Mouse (Mus musculus) bone marrow macrophage, adult 2 months (primary cell): Measurements from ENCODE around the gene Alpl. TPM values are rescaled to one million over a fixed set of nuclear protein-coding genes. Genes with fewer than 3 reads are reported as not detected.

ENCODE experiments used
- H3K27ac ChIP-seq: 2 replicates; pipeline ENCODE4 v1.5.1; 2012; ENCODE audit warnings: low read depth, low read length; ENCODE audit not compliant: insufficient read depth
- H3K4me1 ChIP-seq: 2 replicates; pipeline ENCODE4 v1.6.1; 2012; ENCODE audit warnings: low read length; ENCODE audit not compliant: control insufficient read depth, insufficient read depth
- H3K4me3 ChIP-seq: 2 replicates; pipeline ENCODE4 v1.5.1; 2012; ENCODE audit warnings: mild to moderate bottlenecking, low read length, moderate library complexity; ENCODE audit not compliant: insufficient read depth
- CTCF ChIP-seq: IDR thresholded peaks from 2 replicates; pipeline ENCODE4 v1.5.1; 2012; ENCODE audit warnings: low read depth, mild to moderate bottlenecking, low read length, moderate library complexity
- POLR2A ChIP-seq: IDR thresholded peaks from 2 replicates; pipeline ENCODE4 v1.6.1; 2012; ENCODE audit warnings: mild to moderate bottlenecking, low read depth, low read length, borderline replicate concordance
- polyA plus RNA-seq: library from polyadenylated mRNA; stranded (reverse); fragments of >200 nt; gene quantifications from 2 replicates; pipeline ENCODE4 v1.2.4, GENCODE M21; 2012; ENCODE audit not compliant: missing spikeins, insufficient read depth, insufficient read length

Gene Alpl
- polyA plus RNA-seq, 1 experiment, result 0.21 TPM

DNA sequence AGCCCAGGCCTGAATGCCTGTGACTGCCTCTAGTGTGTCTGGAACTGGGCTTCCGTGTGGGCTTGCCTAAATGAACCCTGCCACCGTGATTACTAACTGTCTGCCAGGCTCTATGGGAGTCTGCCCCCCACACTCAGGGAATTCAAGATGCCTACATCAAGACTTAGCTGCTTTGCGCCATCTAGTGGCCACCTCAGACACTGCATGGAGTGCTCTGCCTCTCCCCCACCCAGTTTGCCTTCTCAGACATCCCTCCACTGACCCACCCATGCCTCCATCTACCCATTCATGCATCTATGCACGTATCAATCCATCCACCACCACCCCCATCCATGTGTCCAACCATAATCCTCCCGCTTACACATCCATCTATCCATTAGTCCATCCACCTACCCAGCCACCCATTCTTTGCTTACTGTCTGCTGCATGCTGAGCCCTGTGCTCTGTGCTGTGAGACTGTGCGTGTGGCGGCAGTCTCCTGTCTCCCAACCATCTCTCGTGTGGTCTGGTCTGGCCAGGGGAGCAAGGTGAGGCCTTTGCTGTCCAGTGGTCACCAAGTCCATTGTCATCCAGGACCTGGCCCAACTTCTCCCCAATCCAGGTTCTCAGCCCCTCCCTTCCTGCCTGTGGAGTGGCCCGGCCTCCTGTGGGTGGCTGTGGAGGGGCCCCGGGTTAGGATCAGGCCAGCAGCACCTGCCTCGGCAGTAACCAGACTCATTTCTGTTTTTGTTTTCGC lies 73.3 kb downstream of the Alpl start:
- no peaks in the 10 kb centered on the region for H3K4me1 ChIP-seq
- H3K27ac ChIP-seq, result no peak overlapping the region
- TF ChIP-seq POLR2A, result no peak
- TF ChIP-seq CTCF, result peak; percentile 77
- H3K4me3 ChIP-seq, result peak overlapping the region; percentile 55

DNA sequence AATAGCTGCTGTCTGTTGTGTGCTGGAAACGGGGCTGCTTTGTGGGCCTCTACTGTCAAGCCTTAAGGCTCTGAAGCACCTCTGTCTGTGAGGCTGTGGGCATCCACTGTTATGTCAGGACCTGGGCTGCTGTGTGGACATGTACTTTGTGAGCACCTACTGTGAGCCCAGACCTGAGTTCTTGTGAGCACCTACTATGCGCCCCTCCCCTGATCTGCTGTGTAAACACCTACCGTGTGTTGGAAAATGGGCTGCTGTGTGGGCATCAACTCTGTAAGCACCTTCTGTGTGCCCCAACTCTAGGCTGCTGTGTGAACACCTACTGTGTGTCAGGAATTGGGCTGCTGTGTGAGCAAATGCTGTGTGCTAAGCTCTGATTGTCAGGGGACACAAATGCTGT lies 74.0 kb downstream of the Alpl start:
- H3K27ac ChIP-seq, result no peak overlapping the region
- no peaks in the 10 kb centered on the region for H3K4me1 ChIP-seq
- H3K4me3 ChIP-seq, result no peak overlapping the region
- TF ChIP-seq CTCF, result no peak
- no peak for TF ChIP-seq POLR2A

DNA sequence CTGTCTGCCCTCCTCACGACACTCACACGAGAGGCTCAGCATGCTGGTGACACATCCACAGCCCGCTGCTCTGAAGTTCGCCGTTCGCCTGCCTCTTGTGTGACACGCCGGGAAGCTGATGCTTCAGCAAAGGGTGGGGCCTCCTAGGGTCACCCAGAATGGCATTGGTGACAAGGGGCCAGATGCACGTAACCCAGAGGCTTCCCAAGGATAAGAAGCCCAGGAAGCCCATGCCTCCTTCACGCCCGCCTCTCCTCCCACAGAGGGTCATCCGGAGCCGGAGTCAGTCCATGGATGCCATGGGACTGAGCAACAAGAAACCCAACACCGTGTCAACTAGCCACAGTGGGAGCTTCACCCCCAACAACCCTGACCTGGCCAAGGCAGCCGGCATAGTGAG lies 74.6 kb downstream of the Alpl start:
- Histone ChIP-seq H3K27ac (no peak overlapping the region), H3K4me3 (no peak overlapping the region), H3K4me1 (no peaks in the 10 kb centered on the region)
- TF ChIP-seq CTCF (no peak), POLR2A (no peak)

DNA sequence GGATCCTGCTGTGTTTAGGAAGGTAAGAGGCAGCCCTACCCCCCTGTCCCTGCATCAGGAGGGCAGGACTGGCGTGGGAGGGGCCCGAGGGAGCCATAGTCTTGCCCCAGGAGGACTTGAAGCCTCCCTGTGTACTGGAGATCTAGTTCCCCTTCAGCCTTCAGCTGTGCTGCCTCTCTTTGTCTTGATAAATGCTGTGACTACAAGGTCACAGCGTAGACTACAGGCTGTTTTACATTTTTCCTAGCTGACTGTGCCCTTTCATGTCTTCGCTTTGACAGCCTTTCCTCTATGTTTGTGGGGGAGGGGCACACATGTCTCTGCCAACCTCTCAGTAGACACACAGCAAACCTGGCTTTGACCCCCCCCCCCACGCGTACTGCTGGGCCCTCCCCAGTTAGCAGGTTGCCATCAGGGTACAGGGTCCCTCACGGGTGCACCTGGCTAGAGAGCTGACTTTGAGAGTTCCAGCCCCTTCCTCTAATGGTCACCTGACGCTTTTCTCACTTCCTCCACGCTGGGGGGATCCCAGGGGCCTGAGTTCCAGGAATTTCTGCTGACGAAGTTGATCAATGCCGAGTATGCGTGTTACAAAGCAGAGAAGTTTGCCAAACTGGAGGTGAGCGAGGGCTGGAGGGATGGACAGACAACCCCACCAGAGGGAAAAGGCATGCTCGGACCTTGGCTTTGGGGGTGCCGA lies 76.7 kb downstream of the Alpl start:
- Histone ChIP-seq H3K4me1 (no peaks in the 10 kb centered on the region), H3K27ac (no peak overlapping the region), H3K4me3 (no peak overlapping the region)
- TF ChIP-seq POLR2A (no peak), CTCF (no peak)

DNA sequence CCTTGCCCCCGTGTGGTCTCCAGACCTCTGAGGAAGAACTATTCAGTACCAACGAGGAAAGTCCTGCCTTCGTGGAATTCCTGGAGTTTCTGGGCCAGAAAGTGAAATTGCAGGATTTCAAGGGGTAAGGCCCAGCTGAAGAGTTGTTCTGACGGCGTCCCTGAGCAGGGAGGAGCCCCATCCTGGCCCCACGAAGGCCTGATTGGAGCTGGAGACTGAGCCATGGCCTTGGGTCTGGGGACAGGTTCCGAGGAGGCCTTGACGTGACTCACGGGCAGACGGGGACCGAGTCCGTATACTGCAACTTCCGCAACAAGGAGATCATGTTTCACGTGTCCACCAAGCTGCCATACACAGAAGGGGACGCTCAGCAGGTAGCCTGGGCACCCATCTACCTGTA lies 78.5 kb downstream of the Alpl start:
- no peak overlapping the region for H3K27ac ChIP-seq
- H3K4me1 ChIP-seq, result no peaks in the 10 kb centered on the region
- H3K4me3 ChIP-seq, result no peak overlapping the region
- no peak for TF ChIP-seq CTCF

DNA sequence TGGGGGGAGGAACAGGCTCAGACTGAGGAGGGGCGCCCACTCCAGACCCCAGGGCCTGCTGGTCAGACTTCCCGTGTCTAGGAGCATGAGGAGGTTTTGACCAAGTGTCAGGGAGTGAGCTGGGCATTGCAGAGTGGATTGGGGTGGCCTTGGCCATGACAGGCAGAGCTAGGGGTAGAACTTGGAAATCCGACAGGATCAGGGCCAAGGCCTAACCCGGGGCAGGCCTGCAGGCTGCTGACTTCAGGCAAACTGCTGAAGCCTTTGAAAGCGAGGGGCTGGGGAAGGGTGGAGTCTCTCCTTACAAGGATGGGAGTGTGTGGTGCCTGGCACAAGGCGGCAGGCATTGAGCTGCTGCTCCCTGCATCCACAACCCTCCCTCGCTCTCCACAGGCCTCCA lies 79.2 kb downstream of the Alpl start:
- H3K4me1 ChIP-seq, result no peaks in the 10 kb centered on the region
- no peak overlapping the region for H3K27ac ChIP-seq
- no peak for TF ChIP-seq CTCF
- no peak for TF ChIP-seq POLR2A

DNA sequence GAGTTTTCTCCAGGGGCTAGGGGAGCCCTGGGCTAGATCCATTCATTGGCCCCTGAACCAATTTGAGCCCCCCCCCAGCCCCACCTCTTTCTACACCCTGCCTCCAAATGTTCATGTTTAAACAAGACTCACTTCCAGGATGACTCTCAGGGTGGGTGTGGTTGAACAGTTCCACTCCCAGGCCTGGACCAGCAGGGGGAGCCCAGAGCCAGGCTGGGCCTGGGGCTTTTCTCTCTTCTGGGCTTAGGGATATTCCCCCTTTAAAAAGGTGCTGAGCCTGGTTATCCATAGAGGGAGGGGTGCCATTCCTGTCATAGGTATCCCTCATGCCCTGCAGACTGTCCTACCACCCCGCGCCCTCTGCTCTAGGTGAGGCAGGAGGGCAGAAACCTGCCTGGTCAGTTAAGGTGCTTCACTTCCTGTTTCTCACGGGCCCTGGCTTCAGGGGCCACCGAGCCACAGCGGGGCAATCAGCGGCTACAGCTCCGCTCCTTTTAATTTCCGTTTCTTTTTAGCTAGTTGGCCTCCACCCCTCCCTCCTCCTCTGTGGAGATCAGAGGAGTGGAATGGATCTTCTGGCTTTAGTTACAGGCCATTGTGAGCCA lies 82.1 kb downstream of the Alpl start:
- TF ChIP-seq POLR2A (no peak), CTCF (no peak)
- no peak overlapping the region for H3K4me3 ChIP-seq

More for the DNA sequence above, 79.2 kb downstream of the Alpl start:
- no peak overlapping the region for H3K4me3 ChIP-seq

DNA sequence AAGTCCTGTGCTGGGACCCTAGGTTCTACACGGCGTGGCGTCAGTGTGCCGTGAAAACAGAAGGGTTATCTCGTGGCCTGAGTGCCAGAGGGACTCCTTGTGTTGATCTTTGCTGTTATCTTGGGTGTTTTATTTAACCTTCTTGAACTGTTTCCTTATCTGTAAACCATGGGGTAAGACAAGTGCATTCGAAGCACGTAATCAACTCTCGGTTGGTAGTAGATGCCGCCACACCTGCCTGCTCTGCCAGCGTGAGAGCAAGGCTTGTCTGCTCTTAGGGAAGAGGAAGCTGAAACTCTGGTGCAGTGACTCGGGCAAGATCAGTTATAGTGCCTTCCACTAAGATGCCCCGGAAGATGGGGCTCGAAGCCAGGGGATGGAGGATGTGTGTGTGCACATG lies 83.2 kb downstream of the Alpl start:
- Histone ChIP-seq H3K4me1 (no peaks in the 10 kb centered on the region), H3K4me3 (no peak overlapping the region), H3K27ac (no peak overlapping the region)
- TF ChIP-seq POLR2A (no peak), CTCF (no peak)

More for the DNA sequence above, 82.1 kb downstream of the Alpl start:
- Histone ChIP-seq H3K4me1 (no peaks in the 10 kb centered on the region), H3K27ac (no peak overlapping the region)

DNA sequence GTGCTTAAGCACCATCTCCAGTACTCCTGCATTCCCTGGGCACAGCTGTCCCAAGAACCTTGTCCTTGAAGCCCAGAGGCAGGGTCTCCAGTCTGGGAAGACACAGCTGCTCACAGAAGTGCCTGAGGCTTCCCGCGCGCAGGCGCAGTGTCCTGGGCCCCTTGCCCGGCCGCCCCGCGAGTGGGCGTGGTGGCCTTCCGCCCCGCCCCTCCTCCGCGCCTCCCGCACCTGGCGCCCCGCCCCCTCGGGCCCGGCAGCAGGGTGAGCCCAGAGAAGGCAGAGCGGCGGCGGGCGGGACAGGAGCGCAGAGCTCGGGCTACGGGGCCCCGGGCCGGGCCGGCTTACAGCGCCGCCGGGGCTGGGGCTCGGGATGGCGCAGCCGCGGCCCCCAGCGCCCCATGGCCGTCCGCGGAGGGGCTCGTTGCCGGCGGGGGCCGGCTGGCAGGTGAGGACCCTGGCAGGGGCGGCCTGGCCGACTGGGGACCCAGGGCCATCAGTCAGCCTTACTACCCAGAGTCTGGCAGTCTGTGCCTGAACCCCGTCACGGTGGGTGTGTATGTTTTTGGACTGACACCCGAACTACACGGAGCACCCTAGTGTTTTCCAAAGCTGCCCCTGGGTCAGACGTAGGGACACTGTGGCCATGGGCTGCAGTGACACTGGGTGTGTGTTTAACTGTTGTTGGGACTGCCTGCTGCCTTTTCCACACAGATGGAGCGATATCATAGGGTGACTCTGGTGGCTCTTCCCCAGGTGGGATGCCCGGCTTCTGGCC lies 88.8 kb downstream of the Alpl start:
- no peak for TF ChIP-seq CTCF
- no peaks in the 10 kb centered on the region for H3K4me1 ChIP-seq
- H3K27ac ChIP-seq, result no peak overlapping the region
- no peak overlapping the region for H3K4me3 ChIP-seq

DNA sequence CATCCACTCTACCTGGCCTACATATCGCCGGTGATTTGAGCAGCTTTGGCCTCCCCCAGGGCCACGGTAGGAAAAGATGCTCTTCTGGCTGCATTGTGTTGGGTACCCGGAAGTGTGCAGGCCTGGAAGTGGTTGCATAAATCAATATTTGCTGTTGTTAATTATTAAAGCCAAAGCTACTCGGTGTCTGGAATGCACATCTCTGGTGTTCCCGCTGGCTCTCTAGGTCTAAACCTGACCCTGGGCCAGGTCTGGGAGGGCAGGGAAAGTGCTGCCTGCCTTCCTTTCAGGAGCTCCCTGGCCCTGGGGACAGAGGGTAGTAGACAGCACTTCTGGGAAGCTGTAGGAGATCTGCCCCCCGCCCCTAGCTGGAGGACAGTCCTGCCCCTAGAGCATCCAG lies 89.7 kb downstream of the Alpl start:
- Histone ChIP-seq H3K4me1 (no peaks in the 10 kb centered on the region), H3K27ac (no peak overlapping the region), H3K4me3 (no peak overlapping the region)
- no peak for TF ChIP-seq POLR2A
- TF ChIP-seq CTCF, result no peak
